Comparison of ENCODE assay signal across 24 mouse cellular contexts in genomic region chr6:140750371-140751080, GRCm38 (mm10). TPM values are rescaled to one million over a fixed set of nuclear protein-coding genes. Genes with fewer than 3 reads are reported as not detected.
DNase-seq lines count a peak whose midpoint lies in the region; ATAC-seq and TF ChIP-seq lines count a peak whose summit lies in the region.
"Had no signal": no experiment of that assay in that cellular context is flagged by ENCODE, and none has a peak within 500 bp of the region (broad histone marks: within the 10 kb centered on the region; RNA-seq: fewer than 3 reads in every experiment).

No protein-coding gene starts in this region.

- peak; percentile 11 for DNase-seq in adrenal gland, adult 2 months
- no peak for DNase-seq in adrenal gland, postnatal 4 days (ENCODE audit: low spot score in 2 of 2)
- DNase-seq in liver, adult 2 months (ENCODE audit: extremely low read depth, low read depth, low spot score): no peak
- no peak for DNase-seq in liver, embryonic 11.5 days (ENCODE audit: low spot score)
- DNase-seq in kidney, adult 18-20 months: peak; percentile 8
- DNase-seq in kidney, postnatal 14 days: peak; percentile 17
- no peak for DNase-seq in thymus, adult 18-20 months
- no peak for DNase-seq in natural killer cell, adult 2 months (ENCODE audit: low spot score in 2 of 2)
- DNase-seq: cerebellum, adult 9-11 months; lung, adult 18-20 months; midbrain, embryonic 14.5 days; spleen, adult 18-20 months; thymus, adult 2 months had no signal

- TF ChIP-seq POLR2A in liver, adult 2 months (IDR thresholded peaks at IDR 0.05; ENCODE audit: extremely low read depth, insufficient read depth, low read length): no peak

- H3K27me3 ChIP-seq in liver, adult 2 months (ENCODE audit: control insufficient read depth, insufficient read depth, low read length): no peaks in the 10 kb centered on the region
- no peaks in the 10 kb centered on the region for H3K27me3 ChIP-seq in liver, embryonic 11.5 days (replicated peaks; ENCODE audit: control insufficient read depth, insufficient read depth, low read length)
- H3K27me3 ChIP-seq: forebrain, embryonic 13.5 days; limb, embryonic 15.5 days; Patski had no signal

- H3K27ac ChIP-seq in liver, adult 2 months (replicated peaks; ENCODE audit: insufficient read depth, low read depth, low read length): 0 out of 2 replicates have a peak overlapping the region, but pooled peaks have one; percentile 10
- H3K27ac ChIP-seq in liver, embryonic 11.5 days (ENCODE audit: low read depth, low read length): no peak overlapping the region
- H3K27ac ChIP-seq: forebrain, embryonic 13.5 days; hindbrain, postnatal 0 days; limb, embryonic 15.5 days had no signal

- H3K79me2 ChIP-seq in liver, adult 2 months (ENCODE audit: control insufficient read depth, insufficient read depth, low read length): no peaks in the 10 kb centered on the region

- no peak overlapping the region for H3K4me2 ChIP-seq in liver, embryonic 11.5 days
- H3K4me2 ChIP-seq: forebrain, embryonic 13.5 days; limb, embryonic 15.5 days had no signal

- H3K36me3 ChIP-seq in liver, adult 2 months (ENCODE audit: control insufficient read depth, insufficient read depth, low read length): no peaks in the 10 kb centered on the region
- no peaks in the 10 kb centered on the region for H3K36me3 ChIP-seq in liver, embryonic 11.5 days (ENCODE audit: control insufficient read depth, insufficient read depth, low read length)
- H3K36me3 ChIP-seq: limb, embryonic 15.5 days had no signal

- no peak overlapping the region for H3K4me3 ChIP-seq in liver, adult 2 months (ENCODE audit: insufficient read depth, low read depth, low read length)
- H3K4me3 ChIP-seq in liver, embryonic 11.5 days (ENCODE audit: low read depth, low read length): no peak overlapping the region
- H3K4me3 ChIP-seq: forebrain, embryonic 13.5 days; limb, embryonic 15.5 days had no signal

- no peaks in the 10 kb centered on the region for H3K9me3 ChIP-seq in liver, embryonic 11.5 days (ENCODE audit: control insufficient read depth, low read length)
- H3K9me3 ChIP-seq: limb, embryonic 15.5 days had no signal

- WGBS in liver, adult 2 months: 73% methylated on average over 8 of the region's 8 CpGs
- WGBS in liver, embryonic 11.5 days: 79% methylated on average over 8 of the region's 8 CpGs

- no peak for TF ChIP-seq CTCF in liver, adult 2 months (IDR thresholded peaks at IDR 0.05; ENCODE audit: low read depth, low read length)

- H3K4me1 ChIP-seq in liver, adult 2 months (ENCODE audit: control insufficient read depth, insufficient read depth, low read length): peaks cover 6% of the 10 kb centered on the region
- H3K4me1 ChIP-seq in liver, embryonic 11.5 days (replicated peaks; ENCODE audit: control insufficient read depth, insufficient read depth, low read length): no peaks in the 10 kb centered on the region
- H3K4me1 ChIP-seq: forebrain, embryonic 13.5 days; limb, embryonic 15.5 days had no signal

- ATAC-seq in liver, embryonic 11.5 days (replicated peaks; ENCODE audit: low FRiP score): no peak
- ATAC-seq: forebrain, embryonic 13.5 days; hindbrain, postnatal 0 days; Patski had no signal

- no peak overlapping the region for H3K9ac ChIP-seq in liver, adult 2 months (ENCODE audit: low read depth, low read length)
- H3K9ac ChIP-seq in liver, embryonic 11.5 days (ENCODE audit: low read depth, low read length): no peak overlapping the region
- H3K9ac ChIP-seq: forebrain, embryonic 13.5 days; limb, embryonic 15.5 days had no signal

RNA-seq across cellular contexts. Expression of gene Gm11077, which starts 21.4 kb away (rescaled TPM):
- total RNA-seq in adrenal gland, adult 2 months (2021): not detected
- polyA plus RNA-seq in adrenal gland, adult 2 months (2012; rRNA removed): not detected in 2 replicates
- total RNA-seq in adrenal gland, postnatal 4 days (2021): not detected
- not detected in 2 replicates for total RNA-seq in liver, adult 2 months (2014; rRNA removed)
- not detected in 2 replicates for polyA plus RNA-seq in liver, adult 2 months (2012; rRNA removed)
- not detected in 2 replicates for polyA plus RNA-seq in liver, embryonic 11.5 days (2014; fragmentation: Nextera tagmentation; extraction: Ambion mirVana)
- total RNA-seq: hindbrain, postnatal 0 days; layer of hippocampus, postnatal 25 days; left cerebral cortex, postnatal 25 days had no signal
- polyA plus RNA-seq: forebrain, embryonic 13.5 days; gonadal fat pad, adult 2 months; heart, embryonic 16.5 days; hindbrain, postnatal 0 days; large intestine, adult 2 months; limb, embryonic 15.5 days; midbrain, embryonic 14.5 days; Patski; stomach, embryonic 14.5 days; thymus, adult 2 months; urinary bladder, adult 2 months had no signal

Comparison
In these comparisons a context has a peak if more than half of its experiments do, and no peak if none do; other contexts are left out.
1. DNase-seq: peak in adrenal gland, adult 2 months (single experiment), kidney, adult 18-20 months (single experiment) and kidney, postnatal 14 days (single experiment); none in adrenal gland, postnatal 4 days (0 of 2), liver, adult 2 months (single experiment), liver, embryonic 11.5 days (single experiment), thymus, adult 18-20 months (0 of 2) and natural killer cell, adult 2 months (0 of 2).